Mouse (Mus musculus): ENCODE measurements at regions not wholly inside any gene's neighbourhood (a gene's known extent, or its start where the extent isn't known, plus 50 kb on each side); places are given as distances from the start of the nearest gene placed in this dataset.

DNA sequence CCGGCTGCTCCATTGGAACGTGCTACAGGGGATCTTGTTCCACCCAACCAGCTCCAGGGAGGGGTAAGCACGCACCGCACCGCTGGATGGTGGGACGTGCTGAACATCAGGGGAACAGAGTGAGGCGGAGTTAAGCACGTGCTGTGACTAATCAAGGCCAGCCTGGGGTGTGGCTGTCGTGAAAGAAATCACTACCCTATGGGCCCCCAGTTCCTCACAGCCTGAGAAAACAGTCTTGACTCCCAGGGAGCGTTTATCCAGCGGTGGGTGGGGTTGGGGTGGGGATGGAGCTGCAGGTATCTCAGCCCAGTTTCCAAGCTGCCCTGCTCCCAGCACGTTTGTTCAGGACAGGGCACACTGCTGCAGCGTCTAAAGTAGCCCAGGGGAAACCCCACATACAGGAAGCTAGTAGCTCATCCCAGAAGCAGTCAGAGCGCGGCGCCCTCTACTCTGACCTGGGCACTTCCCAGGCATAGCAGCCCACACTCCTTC lies 113.4 kb upstream of the Egln3 start:
- TF ChIP-seq CTCF (IDR thresholded peaks at IDR 0.05; ENCODE audit: low read depth, low read length) (no peak), POLR2A (IDR thresholded peaks at IDR 0.05; ENCODE audit: insufficient read depth, low read length) (peak; percentile 8), EP300 (IDR thresholded peaks at IDR 0.05; ENCODE audit: insufficient read depth, low read depth, low read length) (peak; percentile 99)
